Mouse (Mus musculus) granulocyte monocyte progenitor cell, adult 5-6 weeks (primary cell): ENCODE data around the gene Thpo. TPM values are rescaled to one million over a fixed set of nuclear protein-coding genes. Genes with fewer than 3 reads are reported as not detected.

ENCODE experiments used
- ATAC-seq: replicated peaks from 2 replicates; pipeline ENCODE4 v1.8.0; 2016; ENCODE audit warnings: mild to moderate bottlenecking, moderate TSS enrichment, inconsistent platforms; ENCODE audit not compliant: poor library complexity, severe bottlenecking
- total RNA-seq, 2 experiments: library from RNA; stranded (forward) in 1 of 2; stranded (reverse) in 1 of 2; fragments of 200-712, 200-1000 nt in 1 of 2; fragments of >200 nt in 1 of 2; fragmentation: Nextera tagmentation in 1 of 2; gene quantifications; 2 replicates each; pipeline ENCODE4 v1.2.3; 2014 to 2017

The Thpo gene
- total RNA-seq, 2 experiments from 2014 or later = not detected

GRCm38 (mm10) chr16:20725750-20726149, 8.6 kb downstream of the Thpo start:
- ATAC-seq = no peak

GRCm38 (mm10) chr16:20725321-20725720, 9.0 kb downstream of the Thpo start:
- ATAC-seq = no peak

- ATAC-seq = peak; percentile 95
These were observed 10.0 kb downstream of the Thpo start for GRCm38 (mm10) chr16:20724338-20724748.

- no peak for ATAC-seq
These were observed 11.1 kb downstream of the Thpo start for GRCm38 (mm10) chr16:20723247-20723646.

- ATAC-seq = no peak
These were observed 11.6 kb downstream of the Thpo start for GRCm38 (mm10) chr16:20722736-20723135.

GRCm38 (mm10) chr16:20721808-20722207, 12.5 kb downstream of the Thpo start:
- no peak for ATAC-seq

- peak; percentile 17 for ATAC-seq
These were observed 16.2 kb downstream of the Thpo start for GRCm38 (mm10) chr16:20717978-20718670.

- peak; percentile 80 for ATAC-seq
These were observed 16.9 kb downstream of the Thpo start, which contains the start of the genes Polr2h and Clcn2 for GRCm38 (mm10) chr16:20717181-20717977. TSS of gene Polr2h (plus strand) at chr16:20717665. TSS of gene Clcn2 (minus strand) at chr16:20717746.

GRCm38 (mm10) chr16:20716841-20717180, 17.5 kb downstream of the Thpo start:
- ATAC-seq = no peak

- peak; percentile 33 for ATAC-seq
These were observed 18.1 kb downstream of the Thpo start for GRCm38 (mm10) chr16:20715976-20716840.

- no peak for ATAC-seq
These were observed 18.7 kb downstream of the Thpo start for GRCm38 (mm10) chr16:20715566-20715965.

GRCm38 (mm10) chr16:20715161-20715560, 19.1 kb downstream of the Thpo start:
- ATAC-seq = no peak

GRCm38 (mm10) chr16:20714307-20715080, 19.8 kb downstream of the Thpo start:
- no peak for ATAC-seq

GRCm38 (mm10) chr16:20712889-20713288, 21.4 kb downstream of the Thpo start:
- no peak for ATAC-seq

- ATAC-seq = no peak
These were observed 22.1 kb downstream of the Thpo start for GRCm38 (mm10) chr16:20712190-20712589.

- no peak for ATAC-seq
These were observed 23.5 kb downstream of the Thpo start for GRCm38 (mm10) chr16:20710810-20711209.

- no peak for ATAC-seq
These were observed 23.9 kb downstream of the Thpo start for GRCm38 (mm10) chr16:20710370-20710769.

- ATAC-seq = peak; percentile 38; the same call in 1 of the 2 replicates
These were observed 25.2 kb downstream of the Thpo start for GRCm38 (mm10) chr16:20708939-20709734.
